Mouse (Mus musculus) colon, adult 2 months (tissue): ENCODE data around the gene Olfr138. TPM values are rescaled to one million over a fixed set of nuclear protein-coding genes. Genes with fewer than 3 reads are reported as not detected.

Source experiments
- polyA plus RNA-seq: library from polyadenylated mRNA; depleted of rRNA; stranded (reverse); fragments of >200 nt; gene quantifications from 2 replicates; pipeline ENCODE4 v1.2.3, GENCODE M21; 2012; rRNA removed

Gene Olfr138
- polyA plus RNA-seq, result not detected in 2 replicates

GRCm38 (mm10) chr17:38260735-38261134 is at the start of gene Olfr138:
Gene Olfr138 (plus strand): TSS chr17:38261035.

GRCm38 (mm10) chr17:38307470-38307869 is 46.6 kb downstream of the Olfr138 start, which contains the start of gene Olfr137:
Gene Olfr137 (minus strand): TSS chr17:38307570.

Other genes starting within 250 kb of the Olfr138 start
- not detected in 2 replicates for gene Olfr129, start 201.0 kb upstream of the Olfr138 start, polyA plus RNA-seq
- gene Olfr130, start 197.1 kb upstream of the Olfr138 start, polyA plus RNA-seq, result not detected in 2 replicates
- not detected in 2 replicates for gene Olfr131, start 172.3 kb upstream of the Olfr138 start, polyA plus RNA-seq
- not detected in 2 replicates for gene Olfr132, start 126.5 kb upstream of the Olfr138 start, polyA plus RNA-seq
- gene Olfr133, start 115.8 kb upstream of the Olfr138 start, polyA plus RNA-seq, result not detected in 2 replicates
- not detected in 2 replicates for gene Olfr134, start 89.6 kb upstream of the Olfr138 start, polyA plus RNA-seq
- gene Olfr135, start 56.7 kb upstream of the Olfr138 start, polyA plus RNA-seq, result not detected in 2 replicates
- gene Olfr137, start 46.5 kb downstream of the Olfr138 start, polyA plus RNA-seq, result not detected in 2 replicates
- not detected in 2 replicates for gene Olfr136, start 68.8 kb downstream of the Olfr138 start, polyA plus RNA-seq
- not detected in 2 replicates for gene Esp36, start 159.2 kb downstream of the Olfr138 start, polyA plus RNA-seq